Mouse (Mus musculus) right cerebral cortex, postnatal 4 days (tissue): ENCODE data around the gene Utp14a.
"Not testable (repeated sequence)": the region's sequence is repeated elsewhere in the genome, so short reads cannot be mapped to it uniquely, and the experiment has no call there.

ENCODE experiments used
- DNase-seq: peaks from one replicate; pipeline ENCODE4 v3.0.0-alpha.2; 2022

Gene Utp14a

GRCm38 (mm10) chrX:48256468-48257007, at the start of gene Utp14a:
Gene Utp14a (plus strand): TSS chrX:48256862.
- DNase-seq: peak; percentile 93

DNA sequence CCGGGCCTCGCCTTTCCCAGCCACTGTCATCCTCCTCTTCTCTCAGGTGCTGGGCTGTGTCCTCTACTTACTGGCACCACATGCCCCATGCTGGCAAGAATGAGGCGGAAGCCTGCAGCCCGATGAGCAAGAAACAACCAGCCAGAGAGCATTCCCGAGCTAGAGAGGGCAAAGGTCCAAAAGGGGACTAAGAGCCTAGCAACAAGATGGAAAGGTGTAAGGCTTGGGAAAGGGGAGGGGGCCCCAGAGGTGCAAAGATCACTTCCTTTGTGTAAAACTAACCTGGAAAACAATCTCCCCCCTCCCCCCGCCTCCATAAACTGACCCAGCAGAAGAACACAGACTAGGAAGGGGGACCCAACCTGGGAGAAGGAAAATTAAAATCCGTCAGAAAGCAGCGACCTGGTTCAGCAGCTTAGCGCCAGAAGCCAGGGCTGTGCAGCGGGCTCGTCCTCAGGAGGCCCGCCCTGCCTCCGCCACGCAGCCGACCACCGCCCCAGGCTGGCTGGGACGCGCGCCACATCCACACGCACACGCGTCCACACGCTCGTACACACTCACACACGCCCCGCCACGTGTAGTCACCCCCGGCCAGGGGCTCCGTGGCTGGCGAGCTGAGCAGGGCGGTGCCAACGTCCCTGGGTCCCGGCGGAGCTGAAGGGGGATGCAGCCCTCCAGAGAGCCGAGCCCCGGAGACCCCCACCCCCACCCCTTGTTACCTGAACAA, 48.7 kb upstream of the Utp14a start:
- DNase-seq: peak; percentile 53

- peak; percentile 87 for DNase-seq
Observed at GRCm38 (mm10) chrX:48208519-48209185, 48.0 kb upstream of the Utp14a start, which contains the start of gene Zdhhc9. Gene Zdhhc9 (minus strand): TSS chrX:48208878.

- DNase-seq: not testable (repeated sequence)
Observed at GRCm38 (mm10) chrX:48209746-48210145, 46.9 kb upstream of the Utp14a start.

DNA sequence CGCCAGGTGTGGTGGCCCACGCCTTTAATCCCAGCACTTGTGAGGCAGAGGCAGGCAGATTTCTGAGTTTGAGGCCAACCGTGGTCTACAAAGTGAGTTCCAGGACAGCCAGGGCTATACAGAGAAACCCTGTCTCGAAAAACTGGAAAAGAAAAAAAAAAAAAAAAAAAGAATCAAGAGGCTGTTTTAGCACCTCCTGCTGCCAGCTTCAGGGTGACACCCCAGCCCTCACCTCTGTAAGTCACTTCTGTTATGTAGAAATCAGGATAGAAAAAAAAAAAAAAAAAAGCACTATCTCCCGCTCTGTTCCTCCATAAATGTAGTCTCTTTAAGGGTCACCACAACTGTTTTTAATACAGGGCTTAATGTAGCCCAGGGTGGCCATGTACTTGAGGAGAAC, 37.2 kb upstream of the Utp14a start:
- DNase-seq: no peak

GRCm38 (mm10) chrX:48222706-48223105, 34.0 kb upstream of the Utp14a start:
- DNase-seq: no peak

DNA sequence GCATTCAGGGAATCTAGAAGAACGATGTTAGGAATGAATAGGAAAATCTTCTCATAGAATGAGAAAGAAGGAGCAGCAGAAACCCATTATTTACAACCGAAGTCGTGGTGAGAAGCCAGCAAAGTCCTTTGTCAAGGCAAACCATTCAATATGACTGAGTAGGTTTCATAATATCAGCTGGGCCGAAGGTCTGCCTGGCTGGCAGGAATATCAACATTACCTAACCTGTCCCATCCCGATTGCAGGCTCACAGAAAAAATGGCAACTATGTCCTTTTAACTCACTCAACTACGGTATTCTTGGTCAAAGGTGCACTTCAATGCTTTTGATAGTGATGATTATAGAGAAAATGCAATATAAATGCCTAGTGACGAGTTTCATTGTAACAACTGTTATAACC, 30.4 kb upstream of the Utp14a start:
- DNase-seq: no peak

GRCm38 (mm10) chrX:48234417-48234816, 22.2 kb upstream of the Utp14a start:
- DNase-seq: no peak

DNA sequence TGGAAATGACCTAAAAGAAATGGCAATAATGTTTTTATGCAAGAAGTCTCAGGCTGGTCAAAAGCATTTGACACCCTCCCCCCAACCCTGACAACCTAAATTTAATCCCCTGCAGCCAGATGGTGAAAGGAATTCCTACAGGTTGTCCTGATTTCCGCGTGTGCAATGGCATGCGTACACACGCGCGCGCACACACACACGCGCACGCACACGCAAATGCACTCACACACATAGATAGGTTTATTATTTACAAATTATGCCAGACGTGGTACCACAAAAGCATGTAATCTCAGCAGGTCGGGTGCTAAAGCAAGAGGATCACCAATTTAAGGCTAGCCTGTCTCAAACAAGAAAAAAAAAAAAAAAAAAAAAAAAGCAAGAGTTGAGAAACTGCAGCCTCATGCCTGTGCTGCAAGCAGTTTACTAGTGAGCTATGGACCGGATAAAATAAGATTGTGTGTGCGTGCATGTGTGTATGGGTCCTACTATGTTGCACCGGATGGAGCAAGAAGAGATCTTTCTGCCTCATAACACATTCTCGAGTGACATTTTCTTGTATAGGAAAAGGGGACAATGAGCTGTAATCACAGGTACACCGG, 733 bp upstream of the Utp14a start:
- no peak for DNase-seq

- DNase-seq: no peak
Observed at GRCm38 (mm10) chrX:48257011-48257410, 349 bp downstream of the Utp14a start.

GRCm38 (mm10) chrX:48271671-48272070, 15.0 kb downstream of the Utp14a start:
- DNase-seq: no peak

- DNase-seq: no peak
Observed at GRCm38 (mm10) chrX:48274634-48275033, 18.0 kb downstream of the Utp14a start.

DNA sequence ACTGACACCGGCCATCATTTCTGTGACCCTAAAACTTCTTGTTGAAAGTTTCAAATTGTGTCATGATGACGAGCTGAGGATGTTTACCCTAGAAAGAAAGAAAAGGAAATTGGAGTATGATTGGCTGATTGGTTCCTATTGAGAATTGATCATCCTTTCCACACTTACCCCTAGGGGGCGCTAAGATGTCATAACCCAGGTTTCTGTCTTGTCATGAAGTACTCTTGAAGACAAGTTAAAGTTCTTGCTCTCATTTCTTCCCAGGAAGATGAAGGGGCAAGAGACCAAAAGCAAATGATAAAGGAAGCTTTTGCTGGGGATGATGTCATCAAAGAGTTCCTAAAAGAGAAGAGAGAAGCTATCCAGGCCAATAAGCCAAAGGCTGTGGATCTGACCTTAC, 21.4 kb downstream of the Utp14a start:
- DNase-seq: no peak

DNA sequence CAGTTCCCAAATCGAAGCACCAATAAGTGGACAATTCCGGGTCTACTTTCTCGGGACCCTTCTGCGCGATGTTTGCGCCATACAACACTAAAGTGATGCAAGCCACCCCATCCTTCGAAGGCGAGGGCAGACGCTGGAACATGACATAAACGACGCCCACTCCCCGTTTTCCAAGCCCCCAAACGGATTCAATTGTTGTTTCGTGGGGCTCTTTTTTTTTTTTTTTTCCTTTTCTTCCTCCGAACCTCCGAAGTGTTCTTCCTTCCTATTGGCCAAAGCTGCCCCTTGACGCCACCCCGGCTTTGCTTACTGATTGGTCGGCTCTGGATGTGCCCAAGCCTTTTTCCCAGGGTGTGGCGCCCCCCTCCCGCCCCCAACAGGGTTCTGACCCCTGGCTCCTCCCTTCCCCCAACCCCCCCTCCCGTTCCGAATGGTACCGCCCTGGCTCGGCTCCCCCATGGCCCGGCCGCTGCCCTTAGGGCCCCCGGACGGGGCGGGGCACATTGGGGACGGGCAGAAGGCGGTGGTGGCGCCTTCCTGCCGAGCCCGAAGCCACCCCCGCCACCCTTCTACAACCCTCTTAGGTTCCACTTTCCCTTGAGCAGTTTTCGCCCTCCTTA, 27.8 kb downstream of the Utp14a start:
- peak; percentile 70 for DNase-seq

DNA sequence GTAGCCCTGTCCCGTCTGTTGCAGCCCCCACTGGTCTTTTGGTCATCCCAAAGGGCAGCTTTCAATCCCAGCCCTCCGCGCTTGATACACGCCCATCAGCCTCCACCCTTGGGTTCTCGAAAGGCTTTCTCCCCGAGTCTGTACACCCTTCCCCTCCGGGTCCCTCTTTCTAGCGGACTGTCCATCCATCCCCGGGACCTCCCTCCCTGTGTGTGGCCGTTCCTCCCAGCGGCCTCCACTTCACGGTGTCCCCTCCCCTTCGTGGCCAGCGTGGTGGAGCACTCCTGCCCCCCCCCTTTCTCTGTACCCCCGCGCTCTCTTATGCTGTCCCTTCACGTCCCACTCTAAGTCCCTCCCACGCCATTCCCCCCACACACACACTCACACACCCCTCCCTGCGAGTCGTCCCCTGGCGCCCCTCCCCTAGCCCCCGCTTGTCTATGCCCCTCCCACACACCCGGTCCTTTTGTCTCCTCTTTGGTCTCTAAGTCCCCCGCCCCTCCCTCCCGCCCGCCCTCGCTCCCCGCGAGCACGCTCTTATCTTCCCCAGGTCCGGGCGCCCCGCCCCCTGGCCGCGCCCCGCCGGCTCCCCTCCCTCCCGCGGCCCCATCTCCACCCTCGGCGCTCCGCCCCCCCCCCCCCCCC, 28.5 kb downstream of the Utp14a start:
- DNase-seq: peak; percentile 67

- DNase-seq: no peak
Observed at GRCm38 (mm10) chrX:48285651-48286021, 29.0 kb downstream of the Utp14a start.

DNA sequence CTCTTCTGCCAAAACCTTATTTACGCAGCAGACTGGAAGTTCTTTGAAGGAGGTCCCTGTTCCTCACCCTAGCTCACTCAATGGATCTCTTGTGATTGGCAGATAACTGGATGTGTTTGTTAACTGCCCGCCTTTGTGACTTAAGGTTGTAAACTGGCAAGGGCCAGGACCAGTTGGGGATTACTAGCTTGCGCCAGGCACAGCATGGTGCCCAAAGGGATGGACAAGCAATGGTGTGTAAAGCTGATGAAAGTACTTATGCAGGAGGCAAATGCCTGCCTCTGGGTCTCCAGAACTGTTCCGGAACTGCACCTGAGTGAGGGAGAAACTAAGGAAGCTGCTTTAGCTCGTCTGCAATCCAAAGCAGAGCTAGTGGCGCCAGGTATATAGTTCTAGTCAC, 29.8 kb downstream of the Utp14a start:
- no peak for DNase-seq

DNA sequence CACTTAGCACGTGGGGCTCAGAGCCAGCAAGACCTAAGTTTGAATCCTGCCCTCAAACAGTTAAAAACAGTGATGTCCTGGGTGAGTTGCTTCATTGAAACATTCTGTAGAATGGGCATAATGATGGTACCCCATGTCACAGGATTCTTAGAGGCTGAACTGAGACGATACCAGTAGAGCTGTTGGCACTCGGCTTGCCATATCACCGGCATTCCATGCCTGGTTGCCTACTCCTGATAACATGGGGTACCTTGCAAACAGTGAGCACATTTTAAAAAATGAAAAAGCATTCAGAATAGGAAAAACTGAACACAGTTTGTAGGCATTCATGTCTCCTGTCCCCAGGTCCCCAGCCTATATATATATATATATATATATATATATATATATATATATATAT, 31.3 kb downstream of the Utp14a start:
- no peak for DNase-seq

GRCm38 (mm10) chrX:48291413-48291812, 34.8 kb downstream of the Utp14a start:
- DNase-seq: no peak

GRCm38 (mm10) chrX:48305356-48305755, 48.7 kb downstream of the Utp14a start:
- DNase-seq: no peak

GRCm38 (mm10) chrX:48310706-48311517, 54.2 kb downstream of the Utp14a start:
- DNase-seq: peak; percentile 3

DNA sequence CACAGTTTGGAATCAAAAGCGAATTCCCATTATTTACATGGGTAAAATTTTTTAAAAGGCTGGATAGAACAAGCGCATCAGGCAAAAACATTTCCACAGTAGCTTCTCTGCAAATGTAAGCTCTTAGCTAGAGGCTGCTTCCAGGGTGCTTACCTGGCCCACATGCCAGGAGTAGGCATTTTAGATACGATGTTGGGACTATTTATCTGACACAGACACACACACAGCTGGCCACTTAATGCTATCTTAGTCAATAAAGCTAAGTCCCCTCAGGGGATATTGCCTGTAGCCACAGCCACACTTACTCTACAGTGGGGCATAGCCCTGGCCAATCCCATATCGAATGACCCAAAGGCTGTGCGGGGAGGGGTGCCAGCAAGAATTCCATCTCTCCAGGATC, 55.1 kb downstream of the Utp14a start:
- no peak for DNase-seq
